Mouse (Mus musculus) thymus, adult 2 months (tissue): Measurements from ENCODE around the gene Ada. TPM values are rescaled to one million over a fixed set of nuclear protein-coding genes. Genes with fewer than 3 reads are reported as not detected.
A peak's percentile ranks its signal among the peaks of the same experiment; 100 is the strongest.

Source experiments
- DNase-seq: peaks from one replicate; pipeline ENCODE4 v3.0.0; 2021
- H3K27ac ChIP-seq: fragments of 200-500 bp; 2 replicates; pipeline ENCODE4 v1.5.1; 2012; ENCODE audit warnings: low read length, control low read depth; ENCODE audit not compliant: control insufficient read depth, insufficient read depth
- H3K27me3 ChIP-seq: fragments of 200-500 bp; 2 replicates; pipeline ENCODE4 v1.6.1; 2012; ENCODE audit warnings: mild to moderate bottlenecking, low read length, moderate library complexity, mixed read lengths; ENCODE audit not compliant: control insufficient read depth, insufficient read depth
- H3K36me3 ChIP-seq: fragments of 200-500 bp; 2 replicates; pipeline ENCODE4 v1.6.1; 2012; ENCODE audit warnings: mild to moderate bottlenecking, low read length, moderate library complexity; ENCODE audit not compliant: control insufficient read depth, insufficient read depth
- H3K4me1 ChIP-seq: fragments of 200-500 bp; replicated peaks from 2 replicates; pipeline ENCODE4 v1.6.1; 2012; ENCODE audit warnings: low read length; ENCODE audit not compliant: control insufficient read depth, insufficient read depth
- H3K4me3 ChIP-seq: fragments of 200-500 bp; 2 replicates; pipeline ENCODE4 v1.5.1; 2012; ENCODE audit warnings: mild to moderate bottlenecking, low read length, control low read depth, moderate library complexity; ENCODE audit not compliant: control insufficient read depth, insufficient read depth
- CTCF ChIP-seq: fragments of 200-500 bp; IDR thresholded peaks from 2 replicates; pipeline ENCODE4 v1.5.1; 2012; ENCODE audit warnings: mild to moderate bottlenecking, control low read depth, low read length, moderate library complexity, borderline replicate concordance; ENCODE audit not compliant: control insufficient read depth, poor library complexity, insufficient read depth; ENCODE audit errors: extremely low read depth
- POLR2A ChIP-seq: fragments of 200-500 bp; IDR thresholded peaks from 2 replicates; pipeline ENCODE4 v1.6.1; 2012; ENCODE audit warnings: mild to moderate bottlenecking, low read length, control low read depth, moderate library complexity; ENCODE audit not compliant: control insufficient read depth, poor library complexity, insufficient read depth; ENCODE audit errors: extremely low read depth
- WGBS: fragments of 180-500 bp; shearing (Covaris S2); methylation state at CpG from one replicate; pipeline ENCODE4 v1.1.7; 2018; 5-methylcytosine and 5-hydroxymethylcytosine counted together
- polyA plus RNA-seq: library from polyadenylated mRNA; depleted of rRNA; stranded (reverse); fragments of >200 nt; gene quantifications from 2 replicates; pipeline ENCODE4 v1.2.3, GENCODE M21; 2012

Ada gene
- polyA plus RNA-seq, 1 experiment: 46.8 TPM

GRCm38 (mm10) chr2:163778896-163779295 lies 28.9 kb upstream of the Ada start:
- H3K27me3 ChIP-seq: no peaks in the 10 kb centered on the region
- no peak overlapping the region for H3K27ac ChIP-seq
- H3K4me1 ChIP-seq: no peaks in the 10 kb centered on the region
- no peak for TF ChIP-seq CTCF
- TF ChIP-seq POLR2A: no peak
- no peak overlapping the region for H3K4me3 ChIP-seq
- 91% methylated on average over 4 of the region's 4 CpGs for WGBS
- H3K36me3 ChIP-seq: no peaks in the 10 kb centered on the region
- DNase-seq: no peak

DNA sequence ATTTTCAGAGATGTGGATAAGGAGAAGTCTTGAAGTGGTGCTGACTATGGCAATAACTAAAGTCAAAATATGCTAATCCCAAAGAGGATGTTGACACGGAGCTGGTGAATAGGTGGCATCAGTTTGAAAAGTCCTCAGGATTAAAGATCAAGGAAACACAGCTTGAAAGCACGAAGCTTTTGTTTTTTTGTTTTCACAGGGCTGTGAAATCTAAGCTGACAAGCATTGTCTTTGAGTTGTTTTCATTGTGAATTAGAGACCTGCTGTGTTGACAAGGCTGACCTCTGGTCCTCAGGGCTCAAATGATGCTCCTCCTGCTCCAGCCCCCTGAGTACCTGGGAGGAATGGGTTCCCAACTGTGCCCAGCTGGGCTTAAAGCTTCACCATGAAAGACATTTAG lies 27.0 kb upstream of the Ada start:
- TF ChIP-seq CTCF: no peak
- TF ChIP-seq POLR2A: no peak
- no peaks in the 10 kb centered on the region for H3K4me1 ChIP-seq
- no peaks in the 10 kb centered on the region for H3K27me3 ChIP-seq
- WGBS: 83% methylated on average over 2 of the region's 2 CpGs
- H3K36me3 ChIP-seq: no peaks in the 10 kb centered on the region
- DNase-seq: no peak
- H3K4me3 ChIP-seq: no peak overlapping the region
- no peak overlapping the region for H3K27ac ChIP-seq

DNA sequence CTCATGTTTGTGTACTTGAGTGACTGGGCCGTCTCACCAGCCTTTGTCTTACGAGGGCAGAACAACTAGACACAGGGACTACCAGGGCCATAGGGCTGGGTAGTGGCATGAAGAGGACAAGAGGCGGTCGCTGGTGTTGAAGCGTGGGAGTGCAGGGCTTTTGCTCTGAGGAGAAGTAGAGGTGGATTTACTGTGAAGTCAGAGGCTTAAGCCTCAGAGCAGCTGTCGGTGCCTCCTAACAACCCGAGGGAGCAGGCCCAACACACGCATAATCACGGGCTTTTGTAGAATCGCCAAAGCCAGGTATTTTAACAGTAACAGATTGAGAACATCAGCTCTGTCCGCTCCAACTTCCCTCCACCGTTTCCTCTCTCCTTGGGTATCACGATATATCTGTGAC lies 26.6 kb upstream of the Ada start:
- 81% methylated on average over 13 of the region's 13 CpGs for WGBS
- no peak overlapping the region for H3K4me3 ChIP-seq
- H3K4me1 ChIP-seq: no peaks in the 10 kb centered on the region
- no peaks in the 10 kb centered on the region for H3K36me3 ChIP-seq
- DNase-seq: no peak
- no peaks in the 10 kb centered on the region for H3K27me3 ChIP-seq
- H3K27ac ChIP-seq: no peak overlapping the region
- no peak for TF ChIP-seq POLR2A
- no peak for TF ChIP-seq CTCF

- WGBS: 80% methylated on average over 8 of the region's 8 CpGs
Observed at GRCm38 (mm10) chr2:163770731-163771130, 20.7 kb upstream of the Ada start.

DNA sequence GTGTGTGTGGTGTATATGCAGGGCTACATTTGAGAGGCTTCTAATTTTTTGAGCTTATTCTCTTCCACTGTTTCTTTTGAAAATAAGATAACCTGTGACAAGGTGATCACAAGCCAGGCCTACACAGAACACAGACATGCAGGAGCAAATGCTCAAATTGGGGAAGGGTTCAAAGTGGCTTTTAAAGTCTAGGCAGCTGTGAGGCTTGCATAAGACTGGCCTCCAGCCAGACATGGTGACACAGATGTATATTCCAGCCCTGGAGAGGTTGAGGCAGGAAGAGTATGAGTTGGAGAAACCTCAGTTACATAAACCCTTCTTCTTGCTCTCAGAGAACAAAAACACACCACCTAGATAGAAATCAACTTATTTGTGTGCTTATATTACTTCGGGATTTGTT lies 16.9 kb upstream of the Ada start:
- Histone ChIP-seq H3K4me1 (no peaks in the 10 kb centered on the region; the same call in 1 of the 2 replicates), H3K27ac (no peak overlapping the region), H3K36me3 (no peaks in the 10 kb centered on the region), H3K27me3 (no peaks in the 10 kb centered on the region), H3K4me3 (no peak overlapping the region)
- 59% methylated on average over 1 of the region's 1 CpGs for WGBS
- no peak for DNase-seq
- no peak for TF ChIP-seq CTCF
- no peak for TF ChIP-seq POLR2A

More at GRCm38 (mm10) chr2:163770731-163771130, 20.7 kb upstream of the Ada start:
- Histone ChIP-seq H3K27ac (no peak overlapping the region), H3K36me3 (no peaks in the 10 kb centered on the region), H3K4me1 (no peaks in the 10 kb centered on the region; the same call in 1 of the 2 replicates), H3K27me3 (no peaks in the 10 kb centered on the region), H3K4me3 (no peak overlapping the region)
- DNase-seq: peak; percentile 37
- no peak for TF ChIP-seq POLR2A
- no peak for TF ChIP-seq CTCF

DNA sequence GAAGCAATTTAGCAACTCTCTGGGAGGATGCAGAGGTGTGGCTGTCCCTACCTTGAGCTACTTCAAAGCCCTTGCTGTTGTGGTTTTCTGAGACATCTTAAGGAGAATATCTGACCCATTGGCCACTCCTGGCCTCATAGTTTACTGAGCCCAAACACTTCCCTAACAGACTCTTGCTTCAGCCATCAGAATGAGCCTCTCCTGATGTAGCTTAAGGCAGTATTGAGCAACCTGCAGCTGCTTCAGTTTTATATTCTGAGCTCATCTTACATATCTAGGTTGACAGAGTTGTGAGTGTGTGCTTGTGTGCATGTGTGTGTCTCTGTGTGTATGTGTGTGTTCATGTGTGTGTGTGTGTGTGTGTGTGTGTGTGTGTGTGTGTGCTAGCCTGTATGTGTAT lies 16.2 kb upstream of the Ada start:
- TF ChIP-seq CTCF: no peak
- no peak for TF ChIP-seq POLR2A
- no peak for DNase-seq
- no peak overlapping the region for H3K4me3 ChIP-seq

DNA sequence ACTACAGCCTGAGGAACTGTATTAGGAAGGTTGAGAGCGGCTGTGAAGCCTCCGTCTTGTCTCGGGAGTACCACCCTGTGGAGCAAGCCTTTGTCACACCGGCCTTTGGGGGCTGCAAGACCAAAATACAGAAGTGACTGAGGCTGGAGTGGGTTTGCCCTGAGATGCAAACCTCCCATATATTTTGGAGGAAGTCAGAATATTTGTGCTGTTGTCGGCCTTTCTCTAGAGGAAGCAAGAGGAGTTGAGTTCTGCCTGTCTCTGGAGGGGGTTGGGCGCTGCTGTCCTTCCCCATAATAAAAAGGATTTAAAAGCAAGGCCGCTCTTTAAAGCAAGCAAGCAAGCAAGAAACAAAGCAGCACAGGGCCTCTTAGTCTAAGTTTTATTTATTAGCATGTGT lies 11.4 kb upstream of the Ada start:
- TF ChIP-seq POLR2A (no peak), CTCF (no peak)
- WGBS: 63% methylated on average over 7 of the region's 7 CpGs
- Histone ChIP-seq H3K4me3 (no peak overlapping the region), H3K4me1 (no peaks in the 10 kb centered on the region), H3K27me3 (no peaks in the 10 kb centered on the region), H3K27ac (no peak overlapping the region), H3K36me3 (no peaks in the 10 kb centered on the region)
- no peak for DNase-seq

More for the DNA sequence above, 16.2 kb upstream of the Ada start:
- Histone ChIP-seq H3K27ac (no peak overlapping the region), H3K36me3 (no peaks in the 10 kb centered on the region), H3K27me3 (no peaks in the 10 kb centered on the region), H3K4me1 (no peaks in the 10 kb centered on the region; the same call in 1 of the 2 replicates)
